Mouse (Mus musculus): ENCODE results near the gene Atp9a.

Atp9a gene

GRCm38 (mm10) chr2:168737878-168738277 is 4.3 kb downstream of the Atp9a start:
- DNase-seq = no peak

GRCm38 (mm10) chr2:168734023-168734422 is 8.2 kb downstream of the Atp9a start:
- DNase-seq = no peak

- no peak for DNase-seq
These were observed 11.0 kb downstream of the Atp9a start for GRCm38 (mm10) chr2:168731258-168731657.

GRCm38 (mm10) chr2:168729736-168730135 is 12.5 kb downstream of the Atp9a start:
- no peak for DNase-seq

- no peak for DNase-seq
These were observed 14.2 kb downstream of the Atp9a start for GRCm38 (mm10) chr2:168728045-168728444.

- no peak for DNase-seq
These were observed 16.2 kb downstream of the Atp9a start for GRCm38 (mm10) chr2:168726007-168726406.

GRCm38 (mm10) chr2:168721313-168721712 is 20.9 kb downstream of the Atp9a start:
- DNase-seq = no peak

- no peak for DNase-seq
These were observed 22.5 kb downstream of the Atp9a start for GRCm38 (mm10) chr2:168719742-168720141.

- no peak for DNase-seq
These were observed 23.5 kb downstream of the Atp9a start for GRCm38 (mm10) chr2:168718735-168719134.

- DNase-seq = no peak
These were observed 23.9 kb downstream of the Atp9a start for GRCm38 (mm10) chr2:168718267-168718666.

GRCm38 (mm10) chr2:168712199-168713176 is 29.7 kb downstream of the Atp9a start:
- no peak for DNase-seq

- DNase-seq = no peak
These were observed 31.2 kb downstream of the Atp9a start for GRCm38 (mm10) chr2:168710979-168711378.

- no peak for DNase-seq
These were observed 34.4 kb downstream of the Atp9a start for GRCm38 (mm10) chr2:168707766-168708165.

- no peak for DNase-seq
These were observed 39.9 kb downstream of the Atp9a start for GRCm38 (mm10) chr2:168702266-168702665.

- no peak for DNase-seq
These were observed 47.2 kb downstream of the Atp9a start for GRCm38 (mm10) chr2:168695027-168695403.

GRCm38 (mm10) chr2:168694379-168695026 is 47.7 kb downstream of the Atp9a start:
- no peak for DNase-seq

GRCm38 (mm10) chr2:168691774-168692173 is 50.4 kb downstream of the Atp9a start:
- DNase-seq = peak; percentile 39 to 40

- no peak for DNase-seq
These were observed 54.9 kb downstream of the Atp9a start for GRCm38 (mm10) chr2:168687326-168687725.

- DNase-seq = no peak
These were observed 56.3 kb downstream of the Atp9a start for GRCm38 (mm10) chr2:168685909-168686308.

- DNase-seq = no peak
These were observed 57.5 kb downstream of the Atp9a start for GRCm38 (mm10) chr2:168684695-168685094.

- DNase-seq = no peak
These were observed 58.6 kb downstream of the Atp9a start for GRCm38 (mm10) chr2:168683520-168684150.

GRCm38 (mm10) chr2:168682721-168683120 is 59.5 kb downstream of the Atp9a start:
- DNase-seq = no peak

- DNase-seq = no peak
These were observed 60.7 kb downstream of the Atp9a start for GRCm38 (mm10) chr2:168681531-168681930.

All from B cell, adult 2 months (primary cell).